Mouse (Mus musculus) adrenal gland, postnatal 4 days (tissue): ENCODE results near the gene C1d. TPM values are rescaled to one million over a fixed set of nuclear protein-coding genes. Genes with fewer than 3 reads are reported as not detected.

Experiments
- total RNA-seq, 2 experiments: library from RNA; stranded (reverse); gene quantifications; 2 replicates each; pipeline ENCODE4 v1.2.3; 2021

C1d gene
- total RNA-seq, 2 experiments from 2014 or later, result 68.4 to 71.9 TPM

Other genes starting within 250 kb of the C1d start
- 10 to 100 TPM; 31.7 to 33.0 TPM for gene Cnrip1, start 206.0 kb upstream of the C1d start, total RNA-seq
- gene Plek, start 205.2 kb upstream of the C1d start, total RNA-seq, result 1 to 10 TPM; 4.1 to 7.3 TPM
- 100 to 1,000 TPM; 109 to 113 TPM for gene Ppp3r1, start 98.3 kb upstream of the C1d start, total RNA-seq
- 10 to 100 TPM; 16.2 to 20.6 TPM for gene Wdr92, start 75.5 kb upstream of the C1d start, total RNA-seq
- 10 to 100 TPM; 34.8 to 35.4 TPM for gene Pno1, start 46.0 kb upstream of the C1d start, total RNA-seq